Mouse (Mus musculus) CD4-positive, CD25-positive, alpha-beta regulatory T cell, adult 4 months (primary cell): ENCODE results near the gene Foxk2. TPM values are rescaled to one million over a fixed set of nuclear protein-coding genes. Genes with fewer than 3 reads are reported as not detected.

Experiments
- polyA plus RNA-seq, 2 experiments: library from polyadenylated mRNA; unstranded; fragments of 100-300 nt; shearing (Covaris generic); gene quantifications; one replicate each; pipeline ENCODE4 v1.2.1; 2017

Gene Foxk2
- polyA plus RNA-seq, 2 experiments from 2014 or later, result 4.1 to 6.1 TPM

Other genes with a start within 250 kb of the Foxk2 start
- gene Cd7, start 220.6 kb upstream of the Foxk2 start, polyA plus RNA-seq, result 10 to 100 TPM; 79.5 to 90.2 TPM
- not detected for gene Sectm1b, start 196.4 kb upstream of the Foxk2 start, polyA plus RNA-seq
- not detected for gene Sectm1a, start 178.8 kb upstream of the Foxk2 start, polyA plus RNA-seq
- gene Tex19.2, start 141.3 kb upstream of the Foxk2 start, polyA plus RNA-seq, result not detected
- gene Tex19.1, start 113.8 kb upstream of the Foxk2 start, polyA plus RNA-seq, result under 1 TPM in 1 of 2 experiments, not detected in 1; 0.24 TPM
- not detected for gene Uts2r, start 99.7 kb upstream of the Foxk2 start, polyA plus RNA-seq
- 1 to 10 TPM; 2.3 to 3.1 TPM for gene Hexdc, start 55.6 kb upstream of the Foxk2 start, polyA plus RNA-seq
- gene Ogfod3, start 55.3 kb upstream of the Foxk2 start, polyA plus RNA-seq, result 1 to 10 TPM; 7.8 to 8.8 TPM
- gene Cybc1, start 30.7 kb upstream of the Foxk2 start, polyA plus RNA-seq, result 100 to 1,000 TPM; 103 to 150 TPM
- gene Narf, start 22.7 kb upstream of the Foxk2 start, polyA plus RNA-seq, result 10 to 100 TPM; 30.1 to 41.9 TPM
- gene Wdr45b, start 94.5 kb downstream of the Foxk2 start, polyA plus RNA-seq, result 10 to 100 TPM; 27.2 to 29.0 TPM
- gene Rab40b, start 128.3 kb downstream of the Foxk2 start, polyA plus RNA-seq, result not detected
- 1 to 10 TPM; 1.8 to 2.6 TPM for gene Fn3krp, start 161.4 kb downstream of the Foxk2 start, polyA plus RNA-seq
- gene Fn3k, start 174.9 kb downstream of the Foxk2 start, polyA plus RNA-seq, result not detected
- 10 to 100 TPM; 24.0 to 41.8 TPM for gene Tbcd, start 192.0 kb downstream of the Foxk2 start, polyA plus RNA-seq